Mouse (Mus musculus): Measurements from ENCODE around the gene Ptov1. TPM values are rescaled to one million over a fixed set of nuclear protein-coding genes. Genes with fewer than 3 reads are reported as not detected.

Ptov1 gene
- polyA plus RNA-seq, 1 experiment from 2014 or later = 43.5 TPM

DNA sequence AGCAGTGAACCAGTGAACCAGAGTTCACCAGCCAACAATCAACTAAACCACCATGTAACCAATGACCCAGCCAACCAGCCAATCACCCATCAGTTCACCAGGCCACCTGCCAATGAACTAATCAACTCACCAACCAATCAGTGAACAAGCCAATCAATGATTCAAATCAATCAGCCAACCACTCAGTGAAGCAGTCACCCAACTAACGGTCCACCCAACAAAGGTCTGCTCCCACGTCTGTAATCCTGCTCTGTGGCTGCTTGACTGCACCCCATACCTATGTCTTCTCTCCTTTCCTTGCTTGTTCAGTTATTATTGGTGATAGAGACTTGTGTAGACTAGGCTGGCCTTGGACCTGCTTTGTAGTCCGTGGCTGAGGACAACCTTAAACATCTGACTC is 55.6 kb downstream of the Ptov1 start:
- peak overlapping the region; percentile 86 for H3K4me2 ChIP-seq (ENCODE audit: low read depth, low read length)

More for the DNA sequence above, 55.6 kb downstream of the Ptov1 start:
- Histone ChIP-seq H3K9me3 (ENCODE audit: low read length) (no peaks in the 10 kb centered on the region), H3K4me1 (ENCODE audit: insufficient read depth) (peaks cover 24% of the 10 kb centered on the region), H3K27ac (ENCODE audit: low read depth) (peak overlapping the region; percentile 98; the same call in 1 of the 2 replicates), H3K36me3 (replicated peaks; ENCODE audit: insufficient read depth, low read length) (peaks cover 21% of the 10 kb centered on the region), H3K4me3 (ENCODE audit: low read depth, low read length) (peak overlapping the region; percentile 86), H3K9ac (replicated peaks) (0 out of 2 replicates have a peak overlapping the region, but pooled peaks have one; percentile 96), H3K27me3 (ENCODE audit: insufficient read depth, low read length) (no peaks in the 10 kb centered on the region)
- 72% methylated on average over 3 of the region's 3 CpGs for WGBS (ENCODE audit: insufficient replicate concordance)
- DNase-seq (peak; percentile 30), ATAC-seq (peak; percentile 2)
- TF ChIP-seq EP300 (IDR thresholded peaks at IDR 0.05; ENCODE audit: low read depth) (no peak), CTCF (IDR thresholded peaks at IDR 0.05; ENCODE audit: low read depth) (no peak)

MicroRNA genes within 50 kb of the gene (microRNA counts, 519-probe panel; counts per million panel counts)
- not detected for microRNA mmu-miR-707

Small RNAs within 50 kb of the gene (microRNA-seq; reads per million reads assigned to microRNA genes)
- gene Mir707 = not detected

Other genes with a start within 250 kb of the Ptov1 start
- 1.5 and 2.1 TPM in 2 replicates for gene Myh14, start 198.9 kb downstream of the Ptov1 start, polyA plus RNA-seq (2015; fragmentation: Nextera tagmentation; extraction: Ambion mirVana)
- not detected in 2 replicates for gene Izumo2, start 161.0 kb downstream of the Ptov1 start, polyA plus RNA-seq (2015; fragmentation: Nextera tagmentation; extraction: Ambion mirVana)
- 19.1 and 19.3 TPM in 2 replicates for gene Vrk3, start 121.4 kb downstream of the Ptov1 start, polyA plus RNA-seq (2015; fragmentation: Nextera tagmentation; extraction: Ambion mirVana)
- gene Zfp473, start 118.7 kb downstream of the Ptov1 start, polyA plus RNA-seq (2015; fragmentation: Nextera tagmentation; extraction: Ambion mirVana) = 0.14 and 0.24 TPM in 2 replicates
- 19.6 and 21.4 TPM in 2 replicates for gene Nup62, start 53.7 kb downstream of the Ptov1 start, polyA plus RNA-seq (2015; fragmentation: Nextera tagmentation; extraction: Ambion mirVana)
- gene Il4i1, start 53.4 kb downstream of the Ptov1 start, polyA plus RNA-seq (2015; fragmentation: Nextera tagmentation; extraction: Ambion mirVana) = 0.83 and 1.0 TPM in 2 replicates
- gene Atf5, start 53.1 kb downstream of the Ptov1 start, polyA plus RNA-seq (2015; fragmentation: Nextera tagmentation; extraction: Ambion mirVana) = 66.6 and 72.5 TPM in 2 replicates
- 36.9 and 38.6 TPM in 2 replicates for gene Akt1s1, start 20.8 kb downstream of the Ptov1 start, polyA plus RNA-seq (2015; fragmentation: Nextera tagmentation; extraction: Ambion mirVana)
- 28.2 and 30.5 TPM in 2 replicates for gene Tbc1d17, start 20.7 kb downstream of the Ptov1 start, polyA plus RNA-seq (2015; fragmentation: Nextera tagmentation; extraction: Ambion mirVana)
- 25.6 and 27.9 TPM in 2 replicates for gene Pnkp, start 12.6 kb downstream of the Ptov1 start, polyA plus RNA-seq (2015; fragmentation: Nextera tagmentation; extraction: Ambion mirVana)
- 35.6 and 37.7 TPM in 2 replicates for gene Med25, start 22.9 kb upstream of the Ptov1 start, polyA plus RNA-seq (2015; fragmentation: Nextera tagmentation; extraction: Ambion mirVana)
- 4.1 and 4.4 TPM in 2 replicates for gene Fuz, start 26.3 kb upstream of the Ptov1 start, polyA plus RNA-seq (2015; fragmentation: Nextera tagmentation; extraction: Ambion mirVana)
- 25.6 and 29.5 TPM in 2 replicates for gene Ap2a1, start 59.7 kb upstream of the Ptov1 start, polyA plus RNA-seq (2015; fragmentation: Nextera tagmentation; extraction: Ambion mirVana)
- gene Tsks, start 73.4 kb upstream of the Ptov1 start, polyA plus RNA-seq (2015; fragmentation: Nextera tagmentation; extraction: Ambion mirVana) = 0.06 TPM in 1 of 2 replicates, not detected in the other
- 0.98 and 1.1 TPM in 2 replicates for gene Cpt1c, start 105.1 kb upstream of the Ptov1 start, polyA plus RNA-seq (2015; fragmentation: Nextera tagmentation; extraction: Ambion mirVana)
- 73.2 and 76.8 TPM in 2 replicates for gene Prmt1, start 116.8 kb upstream of the Ptov1 start, polyA plus RNA-seq (2015; fragmentation: Nextera tagmentation; extraction: Ambion mirVana)
- gene Irf3, start 127.9 kb upstream of the Ptov1 start, polyA plus RNA-seq (2015; fragmentation: Nextera tagmentation; extraction: Ambion mirVana) = 35.9 and 38.0 TPM in 2 replicates
- gene Bcl2l12, start 128.9 kb upstream of the Ptov1 start, polyA plus RNA-seq (2015; fragmentation: Nextera tagmentation; extraction: Ambion mirVana) = 11.7 and 13.1 TPM in 2 replicates
- 7.5 and 8.1 TPM in 2 replicates for gene Scaf1, start 146.6 kb upstream of the Ptov1 start, polyA plus RNA-seq (2015; fragmentation: Nextera tagmentation; extraction: Ambion mirVana)
- 25.4 and 31.4 TPM in 2 replicates for gene Rras, start 148.2 kb upstream of the Ptov1 start, polyA plus RNA-seq (2015; fragmentation: Nextera tagmentation; extraction: Ambion mirVana)
- gene Prr12, start 183.1 kb upstream of the Ptov1 start, polyA plus RNA-seq (2015; fragmentation: Nextera tagmentation; extraction: Ambion mirVana) = 1.6 and 1.7 TPM in 2 replicates
- 22.2 and 22.6 TPM in 2 replicates for gene Nosip, start 192.6 kb upstream of the Ptov1 start, polyA plus RNA-seq (2015; fragmentation: Nextera tagmentation; extraction: Ambion mirVana)
- 19.7 and 20.4 TPM in 2 replicates for gene Prrg2, start 192.9 kb upstream of the Ptov1 start, polyA plus RNA-seq (2015; fragmentation: Nextera tagmentation; extraction: Ambion mirVana)
- 17.1 and 17.9 TPM in 2 replicates for gene Rcn3, start 222.4 kb upstream of the Ptov1 start, polyA plus RNA-seq (2015; fragmentation: Nextera tagmentation; extraction: Ambion mirVana)
- 150 and 154 TPM in 2 replicates for gene Fcgrt, start 234.1 kb upstream of the Ptov1 start, polyA plus RNA-seq (2015; fragmentation: Nextera tagmentation; extraction: Ambion mirVana)